Mouse (Mus musculus): Measurements from ENCODE around the gene Grb2.

- no peak for TF ChIP-seq CTCF (IDR thresholded peaks at IDR 0.05; ENCODE audit: low read depth)
- no peak for TF ChIP-seq EP300 (IDR thresholded peaks at IDR 0.05; ENCODE audit: low read depth)
Observed at GRCm38 (mm10) chr11:115706584-115706983, 1.8 kb downstream of the Grb2 start.

Measured in liver, postnatal 0 days (tissue).